Mouse (Mus musculus) bone marrow, adult 2 months (tissue): ENCODE results near the gene Bst2.

Experiments
- CTCF ChIP-seq: fragments of 200-500 bp; IDR thresholded peaks from 2 replicates; pipeline ENCODE4 v1.5.1; 2011; ENCODE audit warnings: low read length, control low read depth; ENCODE audit not compliant: control insufficient read depth, insufficient read depth
- POLR2A ChIP-seq: fragments of 200-500 bp; IDR thresholded peaks from 2 replicates; pipeline ENCODE4 v1.6.1; 2011; ENCODE audit warnings: low read depth, mild to moderate bottlenecking, control low read depth, low read length, borderline replicate concordance; ENCODE audit not compliant: control insufficient read depth

DNA sequence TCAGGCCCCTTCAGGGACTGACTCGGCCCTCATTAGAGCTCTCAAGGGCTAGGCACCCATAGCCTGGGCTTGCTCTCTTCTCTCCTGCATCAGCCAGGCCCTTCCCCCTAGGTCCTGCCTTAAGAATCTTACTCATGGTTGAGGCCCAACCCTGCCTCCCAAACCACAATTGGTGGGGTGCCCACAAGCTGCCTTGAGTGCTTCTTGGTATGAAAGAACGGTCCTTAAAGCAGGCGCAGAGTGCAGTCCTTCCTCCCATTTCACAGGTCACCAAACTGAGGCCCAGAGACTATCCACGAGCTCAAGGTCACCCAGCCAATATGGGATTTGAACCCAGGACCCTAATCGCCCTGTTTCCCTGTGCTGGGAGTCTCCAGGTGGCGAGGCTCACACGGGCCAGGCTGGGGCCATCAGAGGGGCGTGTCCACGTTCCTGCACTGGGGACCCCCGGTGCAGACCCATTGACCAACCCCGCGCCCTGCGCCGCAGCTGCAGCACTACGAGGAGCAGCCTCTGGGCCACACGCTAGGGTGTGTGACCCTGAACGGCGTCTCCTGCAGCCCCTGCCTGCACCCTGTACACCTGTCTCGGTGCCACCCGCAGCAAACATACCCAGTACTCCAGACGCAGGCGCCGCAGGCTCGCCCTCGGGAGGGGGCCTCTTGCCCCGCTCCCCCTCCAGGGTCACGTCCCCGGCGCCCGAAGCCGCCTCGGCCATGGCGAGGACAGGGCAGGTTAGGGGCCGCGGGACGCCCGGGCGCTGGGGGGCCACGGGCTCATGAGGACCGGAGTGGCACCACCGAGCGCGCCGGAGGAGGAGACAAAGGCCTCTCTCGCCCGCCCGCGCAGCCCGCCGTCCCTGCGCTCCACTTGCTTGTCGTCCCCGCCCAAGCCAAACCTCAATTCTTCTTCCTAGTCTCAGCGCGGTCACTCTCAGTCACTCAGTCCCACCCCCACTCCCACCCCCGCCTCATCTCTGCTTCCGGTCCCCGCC, 51.8 kb downstream of the Bst2 start, which contains the start of gene Ano8:
- TF ChIP-seq POLR2A: 0 out of 2 replicates have a peak, but pooled peaks have one; percentile 0
- no peak for TF ChIP-seq CTCF
